Mouse (Mus musculus) small intestine, adult 2 months (tissue): ENCODE data around the gene Rmdn3.

Experiments
- CTCF ChIP-seq: fragments of 200-500 bp; IDR thresholded peaks from 2 replicates; pipeline ENCODE4 v1.5.1; 2012; ENCODE audit warnings: low read depth, mild to moderate bottlenecking, control low read depth, inconsistent platforms, low read length, moderate library complexity, mixed read lengths; ENCODE audit not compliant: insufficient replicate concordance, insufficient read length; ENCODE audit errors: extremely low read depth
- POLR2A ChIP-seq: fragments of 200-500 bp; IDR thresholded peaks from 2 replicates; pipeline ENCODE4 v1.6.1; 2012; ENCODE audit warnings: low read depth, mild to moderate bottlenecking, control low read depth, inconsistent platforms, low read length, moderate library complexity

GRCm38 (mm10) chr2:119147160-119147678 is 9.6 kb downstream of the Rmdn3 start:
- TF ChIP-seq POLR2A (no peak), CTCF (no peak)
